Mouse (Mus musculus): ENCODE results near the gene Pmis2. TPM values are rescaled to one million over a fixed set of nuclear protein-coding genes. Genes with fewer than 3 reads are reported as not detected.

Pmis2 gene
- not detected in 2 replicates for polyA plus RNA-seq (2011; ENCODE audit: insufficient read depth, insufficient read length, low read depth, missing spikeins)

GRCm38 (mm10) chr7:30671480-30671879 lies at the start of gene Pmis2:
Gene Pmis2, minus strand, starts transcription at chr7:30671605.
- no peak within 1 kb of the TSS for H3K27ac ChIP-seq (ENCODE audit: insufficient read depth, low read length)
- no peak within 1 kb of the TSS for H3K9ac ChIP-seq (ENCODE audit: low read depth, poor library complexity, severe bottlenecking)
- H3K36me3 ChIP-seq (ENCODE audit: control insufficient read depth, insufficient read depth, low read length, poor library complexity, severe bottlenecking): no peaks in the 10 kb centered on the region
- no peak for TF ChIP-seq EP300 (IDR thresholded peaks at IDR 0.05; ENCODE audit: insufficient read depth, low read depth, low read length)
- no peak for TF ChIP-seq CTCF (IDR thresholded peaks at IDR 0.05; ENCODE audit: low read depth, low read length)
- H3K9me3 ChIP-seq (replicated peaks; ENCODE audit: control insufficient read depth, insufficient read depth, low read length, poor library complexity, severe bottlenecking): no peaks in the 10 kb centered on the region
- H3K4me3 ChIP-seq (ENCODE audit: low read depth, low read length): no peak within 1 kb of the TSS; the same call in 1 of the 2 replicates
- no peaks in the 10 kb centered on the region for H3K27me3 ChIP-seq (ENCODE audit: control insufficient read depth, insufficient read depth, low read length, poor library complexity, severe bottlenecking)
- H3K4me1 ChIP-seq (ENCODE audit: control insufficient read depth, insufficient read depth, low read length): no peaks in the 10 kb centered on the region

- Histone ChIP-seq H3K4me1 (ENCODE audit: control insufficient read depth, insufficient read depth, low read length) (no peaks in the 10 kb centered on the region), H3K9ac (ENCODE audit: low read depth, poor library complexity, severe bottlenecking) (no peak overlapping the region), H3K9me3 (replicated peaks; ENCODE audit: control insufficient read depth, insufficient read depth, low read length, poor library complexity, severe bottlenecking) (no peaks in the 10 kb centered on the region), H3K27ac (ENCODE audit: insufficient read depth, low read length) (no peak overlapping the region), H3K4me3 (ENCODE audit: low read depth, low read length) (no peak overlapping the region), H3K36me3 (ENCODE audit: control insufficient read depth, insufficient read depth, low read length, poor library complexity, severe bottlenecking) (no peaks in the 10 kb centered on the region), H3K27me3 (ENCODE audit: control insufficient read depth, insufficient read depth, low read length, poor library complexity, severe bottlenecking) (no peaks in the 10 kb centered on the region; the same call in 1 of the 2 replicates)
- TF ChIP-seq POLR2A (IDR thresholded peaks at IDR 0.05; ENCODE audit: insufficient read depth, low read length): no peak
- no peak for TF ChIP-seq CTCF (IDR thresholded peaks at IDR 0.05; ENCODE audit: low read depth, low read length)
- no peak for TF ChIP-seq EP300 (IDR thresholded peaks at IDR 0.05; ENCODE audit: insufficient read depth, low read depth, low read length)
These were observed 48.3 kb upstream of the Pmis2 start for GRCm38 (mm10) chr7:30719669-30720068.

GRCm38 (mm10) chr7:30717716-30718046 lies 46.3 kb upstream of the Pmis2 start:
- Histone ChIP-seq H3K36me3 (ENCODE audit: control insufficient read depth, insufficient read depth, low read length, poor library complexity, severe bottlenecking) (no peaks in the 10 kb centered on the region), H3K9me3 (replicated peaks; ENCODE audit: control insufficient read depth, insufficient read depth, low read length, poor library complexity, severe bottlenecking) (no peaks in the 10 kb centered on the region), H3K27me3 (ENCODE audit: control insufficient read depth, insufficient read depth, low read length, poor library complexity, severe bottlenecking) (no peaks in the 10 kb centered on the region; the same call in 1 of the 2 replicates), H3K27ac (ENCODE audit: insufficient read depth, low read length) (no peak overlapping the region), H3K4me3 (ENCODE audit: low read depth, low read length) (peak overlapping the region; percentile 44), H3K9ac (ENCODE audit: low read depth, poor library complexity, severe bottlenecking) (no peak overlapping the region), H3K4me1 (ENCODE audit: control insufficient read depth, insufficient read depth, low read length) (no peaks in the 10 kb centered on the region)
- TF ChIP-seq CTCF (IDR thresholded peaks at IDR 0.05; ENCODE audit: low read depth, low read length) (no peak), POLR2A (IDR thresholded peaks at IDR 0.05; ENCODE audit: insufficient read depth, low read length) (no peak), EP300 (IDR thresholded peaks at IDR 0.05; ENCODE audit: insufficient read depth, low read depth, low read length) (no peak)

- H3K27me3 ChIP-seq (ENCODE audit: control insufficient read depth, insufficient read depth, low read length, poor library complexity, severe bottlenecking): no peaks in the 10 kb centered on the region; the same call in 1 of the 2 replicates
- no peak overlapping the region for H3K9ac ChIP-seq (ENCODE audit: low read depth, poor library complexity, severe bottlenecking)
- no peak for TF ChIP-seq EP300 (IDR thresholded peaks at IDR 0.05; ENCODE audit: insufficient read depth, low read depth, low read length)
- no peak for TF ChIP-seq POLR2A (IDR thresholded peaks at IDR 0.05; ENCODE audit: insufficient read depth, low read length)
- TF ChIP-seq CTCF (IDR thresholded peaks at IDR 0.05; ENCODE audit: low read depth, low read length): no peak
These were observed 45.8 kb upstream of the Pmis2 start for GRCm38 (mm10) chr7:30717006-30717715.

GRCm38 (mm10) chr7:30711942-30712341 lies 40.5 kb upstream of the Pmis2 start, which contains the start of gene Atp4a:
Gene Atp4a, plus strand, starts transcription at chr7:30712209.
- Histone ChIP-seq H3K9me3 (replicated peaks; ENCODE audit: control insufficient read depth, insufficient read depth, low read length, poor library complexity, severe bottlenecking) (no peaks in the 10 kb centered on the region), H3K9ac (ENCODE audit: low read depth, poor library complexity, severe bottlenecking) (no peak within 1 kb of the TSS), H3K4me3 (ENCODE audit: low read depth, low read length) (no peak within 1 kb of the TSS), H3K27me3 (ENCODE audit: control insufficient read depth, insufficient read depth, low read length, poor library complexity, severe bottlenecking) (no peaks in the 10 kb centered on the region; the same call in 1 of the 2 replicates), H3K4me1 (ENCODE audit: control insufficient read depth, insufficient read depth, low read length) (no peaks in the 10 kb centered on the region), H3K27ac (ENCODE audit: insufficient read depth, low read length) (no peak within 1 kb of the TSS), H3K36me3 (ENCODE audit: control insufficient read depth, insufficient read depth, low read length, poor library complexity, severe bottlenecking) (no peaks in the 10 kb centered on the region)
- TF ChIP-seq POLR2A (IDR thresholded peaks at IDR 0.05; ENCODE audit: insufficient read depth, low read length) (no peak), CTCF (IDR thresholded peaks at IDR 0.05; ENCODE audit: low read depth, low read length) (no peak), EP300 (IDR thresholded peaks at IDR 0.05; ENCODE audit: insufficient read depth, low read depth, low read length) (no peak)

More at GRCm38 (mm10) chr7:30717006-30717715, 45.8 kb upstream of the Pmis2 start:
- H3K27ac ChIP-seq (ENCODE audit: insufficient read depth, low read length): no peak overlapping the region
- no peaks in the 10 kb centered on the region for H3K4me1 ChIP-seq (ENCODE audit: control insufficient read depth, insufficient read depth, low read length)
- peak overlapping the region; percentile 66 for H3K4me3 ChIP-seq (ENCODE audit: low read depth, low read length)
- no peaks in the 10 kb centered on the region for H3K36me3 ChIP-seq (ENCODE audit: control insufficient read depth, insufficient read depth, low read length, poor library complexity, severe bottlenecking)
- H3K9me3 ChIP-seq (replicated peaks; ENCODE audit: control insufficient read depth, insufficient read depth, low read length, poor library complexity, severe bottlenecking): no peaks in the 10 kb centered on the region

GRCm38 (mm10) chr7:30707441-30707840 lies 36.0 kb upstream of the Pmis2 start:
- H3K27me3 ChIP-seq (ENCODE audit: control insufficient read depth, insufficient read depth, low read length, poor library complexity, severe bottlenecking): no peaks in the 10 kb centered on the region
- H3K27ac ChIP-seq (ENCODE audit: insufficient read depth, low read length): no peak overlapping the region
- no peaks in the 10 kb centered on the region for H3K36me3 ChIP-seq (ENCODE audit: control insufficient read depth, insufficient read depth, low read length, poor library complexity, severe bottlenecking)
- TF ChIP-seq EP300 (IDR thresholded peaks at IDR 0.05; ENCODE audit: insufficient read depth, low read depth, low read length) (no peak), POLR2A (IDR thresholded peaks at IDR 0.05; ENCODE audit: insufficient read depth, low read length) (no peak), CTCF (IDR thresholded peaks at IDR 0.05; ENCODE audit: low read depth, low read length) (no peak)
- no peak overlapping the region for H3K4me3 ChIP-seq (ENCODE audit: low read depth, low read length)
- H3K9me3 ChIP-seq (replicated peaks; ENCODE audit: control insufficient read depth, insufficient read depth, low read length, poor library complexity, severe bottlenecking): no peaks in the 10 kb centered on the region
- no peak overlapping the region for H3K9ac ChIP-seq (ENCODE audit: low read depth, poor library complexity, severe bottlenecking)
- H3K4me1 ChIP-seq (ENCODE audit: control insufficient read depth, insufficient read depth, low read length): no peaks in the 10 kb centered on the region

Measured in ES-Bruce4 (cell line).